Mouse (Mus musculus) embryo, embryonic 11 days (tissue): ENCODE measurements at regions not wholly inside any gene's neighbourhood (a gene's known extent, or its start where the extent isn't known, plus 50 kb on each side); places are given as distances from the start of the nearest gene placed in this dataset.

Experiments
- DNase-seq: peaks from one replicate; pipeline ENCODE4 v3.0.0-alpha.2; 2015

GRCm38 (mm10) chr2:174848981-174849681 is 88.7 kb downstream of the Edn3 start:
- DNase-seq: peak; percentile 43

GRCm38 (mm10) chr2:174850860-174851259 is 90.4 kb downstream of the Edn3 start:
- DNase-seq: peak; percentile 38

GRCm38 (mm10) chr2:174851525-174852330 is 91.3 kb downstream of the Edn3 start:
- DNase-seq: peak; percentile 86

GRCm38 (mm10) chr2:174853786-174854185 is 93.4 kb downstream of the Edn3 start:
- no peak for DNase-seq

GRCm38 (mm10) chr2:174855548-174855947 is 95.1 kb downstream of the Edn3 start:
- no peak for DNase-seq

- no peak for DNase-seq
Measured at GRCm38 (mm10) chr2:174856135-174856534, 95.7 kb downstream of the Edn3 start.

GRCm38 (mm10) chr2:174858011-174858834 is 97.8 kb downstream of the Edn3 start:
- peak; percentile 92 for DNase-seq

GRCm38 (mm10) chr2:174858835-174859215 is 98.4 kb downstream of the Edn3 start:
- peak; percentile 88 for DNase-seq

- peak; percentile 80 for DNase-seq
Measured at GRCm38 (mm10) chr2:174859533-174859932, 99.1 kb downstream of the Edn3 start.

- no peak for DNase-seq
Measured at GRCm38 (mm10) chr2:174864657-174865056, 104.2 kb downstream of the Edn3 start.

- DNase-seq: no peak
Measured at GRCm38 (mm10) chr2:174866546-174866945, 106.1 kb downstream of the Edn3 start.

GRCm38 (mm10) chr2:174867397-174867796 is 107.0 kb downstream of the Edn3 start:
- no peak for DNase-seq

GRCm38 (mm10) chr2:174868186-174868585 is 107.8 kb downstream of the Edn3 start:
- no peak for DNase-seq

- DNase-seq: peak; percentile 43
Measured at GRCm38 (mm10) chr2:174868743-174869369, 108.4 kb downstream of the Edn3 start.

GRCm38 (mm10) chr2:174870284-174870683 is 109.9 kb downstream of the Edn3 start:
- DNase-seq: no peak

- no peak for DNase-seq
Measured at GRCm38 (mm10) chr2:174871225-174871624, 110.8 kb downstream of the Edn3 start.

GRCm38 (mm10) chr2:174871844-174872243 is 111.4 kb downstream of the Edn3 start:
- no peak for DNase-seq

GRCm38 (mm10) chr2:174876886-174877285 is 116.5 kb downstream of the Edn3 start:
- no peak for DNase-seq

GRCm38 (mm10) chr2:174878979-174879378 is 118.6 kb downstream of the Edn3 start:
- no peak for DNase-seq

GRCm38 (mm10) chr2:174880659-174881058 is 120.2 kb downstream of the Edn3 start:
- DNase-seq: no peak

GRCm38 (mm10) chr2:174884232-174885225 is 124.1 kb downstream of the Edn3 start:
- peak; percentile 42 for DNase-seq

- DNase-seq: no peak
Measured at GRCm38 (mm10) chr2:174892658-174893057, 117.4 kb upstream of the Gm14444 start.
